Mouse (Mus musculus) c-Kit-negative CD71-positive TER-119-positive erythroid progenitor cells, embryonic 14.5 days (primary cell): ENCODE measurements around the gene Zfp148.
"Not testable (repeated sequence)": the region's sequence is repeated elsewhere in the genome, so short reads cannot be mapped to it uniquely, and the experiment has no call there.

Experiments used
- DNase-seq: peaks from one replicate; pipeline ENCODE4 v3.0.0-alpha.2; 2013; ENCODE audit warnings: low read depth, low spot score

Zfp148 gene

DNA sequence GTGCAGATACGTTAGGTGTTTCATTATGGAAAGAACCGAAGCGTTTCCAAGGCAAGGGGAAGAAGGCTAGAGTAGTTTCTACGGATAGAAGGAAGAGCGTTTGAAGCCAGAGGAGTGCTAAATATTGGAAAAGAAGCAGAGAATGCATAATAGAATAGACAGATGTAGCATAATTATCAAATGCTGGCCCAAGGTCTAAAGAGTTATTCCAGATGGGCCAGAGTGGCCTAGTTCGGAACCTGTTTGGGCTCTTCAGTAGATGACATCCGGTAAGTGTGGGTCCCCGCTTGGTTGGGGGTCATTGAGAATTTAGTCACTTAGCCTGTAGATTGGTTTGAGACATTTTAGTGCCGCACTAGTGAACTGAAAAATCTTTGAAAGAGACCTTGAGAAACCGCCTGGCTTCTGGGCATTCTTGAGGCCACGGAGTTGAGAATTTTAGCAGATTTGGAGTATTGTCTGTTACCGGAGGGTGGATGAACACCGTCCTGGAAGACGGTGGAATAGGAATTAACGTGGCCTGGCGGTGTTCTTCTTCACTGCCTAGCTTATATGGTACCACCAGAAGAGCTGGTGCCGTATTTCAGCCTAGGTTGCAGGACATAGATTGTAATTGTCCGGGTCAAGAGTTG lies 1.1 kb downstream of the Zfp148 start:
- DNase-seq: no peak

DNA sequence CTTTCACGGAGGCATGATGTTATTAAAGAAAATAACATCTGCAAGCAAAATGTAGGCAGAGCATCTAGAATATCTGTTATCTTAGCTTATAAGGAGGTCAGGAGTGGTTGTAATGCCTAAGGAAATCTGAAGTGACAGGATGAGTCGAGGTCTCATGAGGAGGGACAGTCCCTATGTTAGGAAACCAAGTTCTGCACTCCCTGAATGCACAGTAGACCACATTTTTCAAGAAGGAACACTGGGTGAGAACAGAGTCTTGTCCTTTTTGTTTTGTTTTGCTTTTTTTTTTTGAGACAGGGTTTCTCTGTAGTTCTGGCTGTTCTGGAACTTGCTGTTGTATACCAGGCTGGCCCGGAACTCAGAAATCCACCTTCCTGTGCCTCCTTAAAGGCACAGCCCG lies 1.7 kb downstream of the Zfp148 start:
- DNase-seq: no peak

- no peak for DNase-seq
Observed at GRCm38 (mm10) chr16:33383584-33383983, 2.9 kb downstream of the Zfp148 start.

GRCm38 (mm10) chr16:33384057-33384456 lies 3.4 kb downstream of the Zfp148 start:
- not testable (repeated sequence) for DNase-seq

DNA sequence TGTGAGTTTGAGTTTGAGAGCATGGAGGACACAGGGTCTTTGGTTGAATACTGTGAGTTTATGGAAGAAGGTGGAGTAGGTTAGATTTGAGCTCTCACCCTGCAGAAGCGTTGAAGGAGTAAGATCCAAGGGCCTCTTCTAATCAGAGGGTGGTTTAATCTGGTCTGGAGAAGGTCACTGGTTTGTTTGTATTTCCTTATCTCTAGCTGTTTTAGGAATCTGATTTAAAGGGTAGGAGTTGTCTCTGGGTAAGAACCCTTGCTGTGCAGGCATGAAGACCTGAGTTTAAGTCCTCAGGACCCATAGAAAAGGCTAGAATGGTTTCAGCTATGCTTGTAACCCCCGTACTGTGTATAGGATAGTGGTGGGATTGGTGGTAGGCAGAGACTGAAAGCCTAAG lies 6.4 kb downstream of the Zfp148 start:
- DNase-seq: no peak

GRCm38 (mm10) chr16:33387420-33387819 lies 6.8 kb downstream of the Zfp148 start:
- no peak for DNase-seq

- no peak for DNase-seq
Observed at GRCm38 (mm10) chr16:33399913-33400782, 19.5 kb downstream of the Zfp148 start.

- no peak for DNase-seq
Observed at GRCm38 (mm10) chr16:33400943-33401342, 20.3 kb downstream of the Zfp148 start.

DNA sequence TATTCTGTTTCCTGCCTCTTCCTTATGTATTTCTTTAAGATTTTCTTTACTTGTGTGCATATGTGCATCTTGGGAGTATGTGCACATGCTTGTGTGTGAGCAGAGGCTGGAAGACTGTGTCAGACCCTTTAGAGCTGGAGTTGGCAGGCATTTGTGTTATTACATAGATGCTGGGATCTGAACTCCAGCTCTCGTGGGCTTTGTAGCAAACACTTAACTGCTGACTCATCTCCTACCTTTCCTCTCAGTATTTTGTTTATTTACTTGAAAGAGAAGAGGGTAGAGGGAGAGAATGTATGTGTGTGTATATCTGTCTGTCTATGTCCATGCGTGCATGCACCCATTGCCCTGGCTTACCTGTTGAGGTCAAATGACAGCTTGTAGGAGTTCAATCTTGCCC lies 22.6 kb downstream of the Zfp148 start:
- DNase-seq: no peak

GRCm38 (mm10) chr16:33404055-33404454 lies 23.4 kb downstream of the Zfp148 start:
- no peak for DNase-seq

DNA sequence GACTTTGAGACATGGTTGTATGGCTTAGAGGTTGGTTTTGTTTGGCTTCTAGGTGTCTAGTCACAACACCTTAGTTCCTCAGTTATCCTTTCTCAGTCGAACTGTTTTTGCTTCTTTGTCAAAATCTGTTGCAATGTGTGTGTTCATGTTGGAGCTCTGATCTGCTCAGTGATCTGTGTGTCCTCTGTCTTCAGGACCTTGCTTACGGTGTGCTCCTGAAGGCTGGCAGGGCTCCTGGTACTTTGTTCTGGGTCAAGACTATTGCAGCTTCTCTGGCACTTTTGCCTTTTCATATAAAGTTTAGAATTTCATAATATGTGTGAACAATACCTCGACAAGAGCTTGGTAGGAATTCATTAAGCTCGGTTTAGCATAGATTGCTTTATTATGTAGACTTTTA lies 24.9 kb downstream of the Zfp148 start:
- no peak for DNase-seq

- no peak for DNase-seq
Observed at GRCm38 (mm10) chr16:33410151-33410550, 29.5 kb downstream of the Zfp148 start.

DNA sequence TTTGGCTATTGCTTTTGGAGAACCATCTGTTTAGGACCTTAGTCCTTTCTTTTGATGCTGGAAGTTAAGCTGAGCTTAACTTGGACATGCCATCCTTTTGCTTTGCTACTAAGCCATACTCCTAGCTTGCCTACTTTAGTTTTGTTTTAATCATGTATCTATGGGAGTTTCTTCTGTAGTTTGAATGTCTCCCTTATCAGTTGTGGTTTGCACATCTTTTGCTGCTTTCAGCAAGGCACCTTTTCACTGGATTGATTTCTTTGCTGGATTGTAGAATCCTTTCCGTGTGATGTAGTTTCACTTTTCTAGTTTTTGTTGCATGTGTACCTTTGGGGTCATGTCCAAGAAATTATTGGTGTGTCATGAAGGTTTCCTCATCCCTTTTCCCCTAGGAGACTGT lies 30.0 kb downstream of the Zfp148 start:
- DNase-seq: no peak

DNA sequence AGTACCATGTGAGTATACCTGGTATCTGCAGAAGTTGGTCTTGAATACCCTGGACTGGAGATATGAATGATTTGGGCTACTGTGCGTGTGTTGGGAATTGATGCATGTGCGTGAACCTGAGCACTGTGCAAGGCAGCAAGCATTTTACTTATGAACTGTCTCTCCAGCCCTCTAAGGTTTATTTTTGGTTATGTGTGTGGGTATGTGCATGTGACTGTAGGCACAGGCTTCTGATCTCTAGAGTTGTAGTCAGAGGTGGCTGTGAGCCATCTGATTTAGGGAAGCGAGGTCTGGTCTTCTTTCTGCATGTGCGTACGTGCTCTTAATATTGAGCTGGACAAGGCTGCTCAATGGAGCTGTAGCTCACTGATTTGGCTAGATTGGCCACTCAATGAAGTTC lies 33.6 kb downstream of the Zfp148 start:
- no peak for DNase-seq

DNA sequence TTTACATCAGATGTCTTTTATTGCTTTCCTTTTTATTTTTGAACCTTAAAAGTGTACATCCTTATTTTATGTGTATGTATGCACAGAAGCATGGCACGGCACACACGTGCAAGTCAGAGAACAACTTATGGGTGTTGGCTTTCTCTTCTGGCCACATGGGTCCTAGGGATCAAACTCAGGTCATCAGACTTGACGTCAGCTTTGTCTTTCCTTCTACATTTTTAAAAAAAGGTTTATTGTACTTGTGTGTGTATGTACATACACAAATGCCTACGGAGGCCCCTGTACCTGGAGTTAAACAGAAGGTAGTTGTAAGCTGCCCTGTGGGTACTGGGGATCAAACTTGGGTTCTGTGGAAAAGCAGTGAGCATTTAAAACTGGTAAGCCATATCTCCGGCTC lies 35.0 kb downstream of the Zfp148 start:
- DNase-seq: no peak

DNA sequence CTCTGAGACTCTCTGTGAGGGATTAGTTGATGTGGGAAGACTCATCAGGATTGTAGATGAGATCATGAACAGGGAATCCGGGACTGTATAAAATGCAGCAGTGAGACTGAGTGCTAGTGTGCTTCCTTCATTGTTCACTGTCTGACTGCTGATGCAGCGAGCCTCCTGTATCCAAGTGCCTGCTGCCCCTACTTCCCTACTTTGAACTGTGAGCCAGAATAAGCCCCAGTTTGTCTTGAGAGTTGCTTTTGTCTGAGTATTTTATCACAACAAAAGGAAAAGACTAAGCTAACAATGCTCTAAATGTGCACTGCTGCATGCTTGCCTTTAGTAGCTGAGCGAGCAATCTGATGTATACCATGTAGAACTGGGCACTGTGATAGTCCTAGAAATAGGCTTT lies 47.7 kb downstream of the Zfp148 start:
- DNase-seq: no peak

DNA sequence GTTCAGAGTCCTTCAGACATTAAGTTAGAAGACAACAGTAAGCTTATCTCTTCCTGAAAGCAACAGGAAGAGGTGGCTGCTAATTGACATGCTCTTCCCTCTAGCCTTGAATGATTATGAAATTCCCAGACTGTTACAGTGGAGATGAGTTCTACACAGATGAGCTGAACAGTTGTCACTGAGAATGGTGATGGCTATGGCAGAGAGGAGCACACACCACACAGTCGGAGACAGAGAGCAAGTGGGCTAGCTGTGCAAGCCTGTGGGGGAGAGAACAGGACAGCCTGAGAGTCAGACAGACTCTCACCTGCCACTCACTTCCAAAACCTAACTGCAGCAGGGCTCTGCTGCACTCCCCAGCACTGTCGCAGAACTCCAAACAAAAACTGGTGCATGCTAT lies 51.0 kb downstream of the Zfp148 start:
- DNase-seq: no peak

GRCm38 (mm10) chr16:33441065-33441464 lies 60.4 kb downstream of the Zfp148 start:
- no peak for DNase-seq

GRCm38 (mm10) chr16:33446830-33447229 lies 66.2 kb downstream of the Zfp148 start:
- DNase-seq: no peak

DNA sequence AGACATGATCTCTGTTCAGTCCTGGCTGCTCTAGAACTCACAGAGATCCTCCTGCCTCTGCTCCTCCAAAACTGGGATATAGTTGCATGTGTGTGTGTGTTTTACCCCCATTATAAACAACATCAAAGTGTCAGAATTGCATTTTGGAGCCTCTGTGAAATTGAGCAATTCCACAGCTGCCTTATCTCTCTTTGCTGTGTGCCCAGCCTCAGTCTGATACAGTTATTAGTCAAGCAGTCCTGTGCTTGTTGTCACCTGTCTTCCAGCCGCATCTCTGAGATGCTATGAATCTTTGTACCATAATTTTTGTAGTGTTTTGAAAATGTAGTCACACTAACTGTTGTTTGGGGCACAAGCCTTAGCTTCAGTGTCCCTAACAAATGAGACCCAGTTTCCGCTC lies 73.2 kb downstream of the Zfp148 start:
- DNase-seq: no peak

DNA sequence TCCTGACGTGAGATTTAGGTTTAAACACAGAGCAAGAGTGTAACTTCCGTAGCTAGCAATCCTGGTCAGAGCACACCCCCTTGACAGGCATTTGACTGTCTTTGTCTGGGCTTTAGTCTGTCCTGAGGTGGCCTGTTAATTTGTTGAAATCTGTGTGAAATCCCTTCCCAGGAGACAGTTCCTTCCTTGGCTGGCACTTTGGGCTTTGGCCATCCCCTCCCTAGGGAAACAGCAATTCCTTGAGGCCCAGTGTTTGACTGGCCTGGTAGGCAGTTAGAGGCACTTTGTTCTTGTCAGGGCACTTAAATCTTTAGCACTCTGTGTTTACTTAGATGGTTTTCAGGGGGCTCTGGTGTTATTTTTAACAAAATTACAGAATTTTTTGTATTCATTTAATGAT lies 73.7 kb downstream of the Zfp148 start:
- DNase-seq: no peak

- no peak for DNase-seq
Observed at GRCm38 (mm10) chr16:33455263-33455910, 74.8 kb downstream of the Zfp148 start.

DNA sequence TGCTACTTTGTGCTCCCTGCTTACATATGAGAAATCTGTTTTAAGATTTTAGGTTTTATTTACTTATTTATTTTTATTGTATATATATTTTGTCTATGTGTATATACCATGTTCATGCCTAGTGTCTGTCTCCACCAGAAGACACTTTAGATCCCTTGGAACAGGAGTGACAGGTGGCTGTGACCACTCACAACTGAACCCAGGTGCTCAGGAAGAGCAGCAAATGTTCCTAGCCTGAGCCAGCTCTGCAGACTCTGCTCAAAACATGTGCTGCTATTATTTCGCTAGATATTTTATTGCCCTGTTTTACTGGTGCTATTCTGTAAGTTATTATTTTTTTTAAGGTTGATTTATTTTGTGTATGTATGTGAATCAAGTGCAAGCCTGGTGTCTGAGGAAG lies 78.5 kb downstream of the Zfp148 start:
- no peak for DNase-seq
